Mouse (Mus musculus): Measurements from ENCODE around the gene Hist1h2ad.
"Not testable (repeated sequence)": the region's sequence is repeated elsewhere in the genome, so short reads cannot be mapped to it uniquely, and the experiment has no call there.

Gene Hist1h2ad

DNA sequence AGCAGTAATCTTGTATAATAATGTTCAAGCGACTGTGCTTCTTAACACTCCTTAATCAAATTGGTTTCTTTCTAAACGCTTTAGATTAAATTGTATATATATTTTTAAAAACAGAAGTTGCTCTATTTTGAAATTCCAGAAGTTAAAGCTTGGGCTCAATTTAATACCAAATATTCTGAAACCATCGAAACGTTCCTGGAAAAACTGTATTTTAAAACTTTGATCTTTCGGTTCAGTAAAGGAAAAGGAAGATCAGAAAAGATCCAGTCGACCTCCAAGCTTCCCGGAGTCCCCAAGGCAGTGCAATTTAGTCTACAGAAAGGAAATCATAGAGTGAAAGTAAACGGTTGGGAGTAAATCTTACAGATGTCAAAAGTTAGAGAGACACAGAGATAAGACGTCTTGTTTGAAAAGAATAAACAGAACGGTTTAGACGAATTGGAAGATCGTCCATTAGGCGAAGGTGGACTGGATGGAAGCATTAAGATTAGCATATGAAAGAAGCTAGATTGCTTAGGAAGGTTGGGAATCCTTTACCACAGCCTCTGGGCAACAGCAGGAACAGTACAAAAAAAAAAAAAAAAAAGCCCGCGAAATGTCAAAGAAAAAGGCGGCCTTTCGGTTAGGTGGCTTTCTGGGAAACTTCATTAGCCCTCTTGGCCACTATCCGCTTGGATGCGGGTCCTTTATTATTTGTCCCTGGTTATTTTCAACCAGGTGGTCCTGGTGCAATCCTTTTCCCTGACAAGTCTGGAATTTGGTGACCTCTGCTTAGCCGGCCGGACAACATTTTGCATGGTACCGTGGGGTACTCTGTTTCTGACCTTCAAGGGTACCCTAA is 12.1 kb downstream of the Hist1h2ad start:
- peak; percentile 27 for DNase-seq

DNA sequence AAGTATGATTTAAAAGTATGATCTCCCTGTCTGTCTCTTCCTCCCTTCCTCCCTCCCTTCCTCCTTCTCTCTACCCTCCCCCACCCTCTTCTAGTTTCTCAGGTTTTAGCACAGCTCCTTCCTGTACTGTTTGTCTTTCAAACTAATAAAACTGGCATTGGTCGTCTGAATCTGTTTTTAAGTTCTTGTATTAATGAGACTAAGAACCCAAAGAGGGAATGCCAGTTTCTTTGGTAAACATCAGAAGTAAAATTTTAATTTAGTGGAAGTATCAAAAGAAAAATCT is 12.7 kb downstream of the Hist1h2ad start:
- no peak for DNase-seq

DNA sequence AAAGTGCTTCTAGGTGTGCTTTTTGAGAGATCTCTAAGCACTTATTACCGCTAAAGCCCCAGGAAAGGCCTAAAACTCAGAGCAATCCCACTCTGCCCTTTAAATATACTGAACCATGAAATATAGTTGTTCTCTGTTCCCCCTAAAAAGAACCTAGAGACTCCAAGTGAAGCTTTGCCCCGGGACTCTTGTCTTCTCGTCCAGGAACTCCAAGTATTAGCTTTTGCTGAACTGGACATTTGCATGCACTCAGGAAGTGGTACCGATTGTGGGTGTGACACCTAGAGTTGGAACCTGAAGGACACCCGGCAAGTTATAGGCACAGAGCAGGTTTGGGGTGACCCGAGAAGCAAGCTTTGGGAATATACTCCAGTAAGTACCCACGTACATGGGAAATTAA is 17.0 kb downstream of the Hist1h2ad start:
- no peak for DNase-seq

DNA sequence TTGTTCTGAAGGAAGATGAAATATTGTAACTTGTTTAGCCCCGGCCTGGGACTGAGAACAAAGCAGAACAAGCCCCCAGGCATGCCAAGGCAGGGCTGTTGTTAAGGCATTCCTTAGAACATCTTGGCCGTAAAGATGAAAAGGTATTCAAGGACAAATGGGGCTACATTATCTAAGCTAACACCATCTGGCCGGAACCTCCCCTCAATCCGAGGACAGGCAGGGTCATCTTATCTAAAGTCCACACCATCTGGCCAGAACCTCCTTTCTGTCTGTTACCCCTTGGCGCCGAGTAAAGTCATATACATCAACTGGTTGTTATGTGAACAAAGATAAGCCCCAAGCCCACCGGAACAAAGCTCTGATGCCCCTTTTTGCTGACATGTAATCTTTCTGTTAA is 17.7 kb downstream of the Hist1h2ad start:
- not testable (repeated sequence) for DNase-seq

DNA sequence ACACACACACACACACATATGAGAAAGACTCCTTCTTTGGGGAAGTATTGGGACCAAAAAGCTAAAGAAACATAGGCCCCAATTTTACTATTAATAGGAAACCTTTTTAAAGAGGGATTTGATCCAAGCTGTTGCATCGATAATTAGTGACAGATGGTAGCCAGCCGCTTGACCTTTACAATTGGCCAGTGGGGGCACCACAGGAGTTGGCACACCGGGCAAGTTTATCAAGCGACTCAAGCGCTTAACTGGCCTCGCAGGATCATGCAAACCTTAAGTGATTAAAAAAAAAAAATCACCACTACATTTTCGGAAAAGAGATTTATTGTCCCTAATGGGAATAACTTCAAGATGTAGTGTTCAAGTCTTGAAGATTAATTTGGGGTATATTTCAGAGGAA is 18.4 kb downstream of the Hist1h2ad start:
- no peak for DNase-seq

DNA sequence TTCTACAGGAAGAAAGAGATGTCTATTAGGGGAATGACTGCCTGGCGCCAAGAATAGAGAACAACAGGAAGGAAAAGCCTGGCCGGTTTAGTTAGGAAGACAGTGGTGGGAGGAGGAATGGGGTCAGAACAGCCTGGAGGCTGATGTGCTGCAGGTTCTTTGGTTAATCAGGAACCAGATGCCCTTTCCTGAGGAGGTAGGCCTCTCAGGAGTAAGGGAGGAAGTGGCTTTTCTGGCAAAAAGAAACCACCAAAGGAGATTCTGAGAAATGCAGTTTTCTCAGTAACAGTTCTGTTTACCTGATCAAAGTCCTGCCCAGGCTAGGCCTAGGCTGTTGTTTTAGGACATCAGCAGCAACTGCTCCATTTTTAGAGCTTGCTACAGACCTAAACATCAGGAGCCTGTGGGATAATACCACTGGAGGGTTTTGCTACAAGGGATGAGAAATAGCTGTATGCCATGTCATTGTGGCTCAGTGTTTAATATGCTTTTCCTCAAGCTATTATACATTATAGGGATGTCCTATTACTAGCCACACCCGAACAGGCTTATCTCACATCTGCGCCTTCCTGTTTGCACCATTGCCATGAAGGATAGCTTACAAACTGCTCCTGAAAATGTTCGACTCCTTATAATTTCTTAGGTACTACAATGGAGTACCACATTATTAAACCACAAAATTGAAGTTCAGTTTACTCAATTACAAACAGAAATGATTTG is 19.0 kb downstream of the Hist1h2ad start:
- no peak for DNase-seq

DNA sequence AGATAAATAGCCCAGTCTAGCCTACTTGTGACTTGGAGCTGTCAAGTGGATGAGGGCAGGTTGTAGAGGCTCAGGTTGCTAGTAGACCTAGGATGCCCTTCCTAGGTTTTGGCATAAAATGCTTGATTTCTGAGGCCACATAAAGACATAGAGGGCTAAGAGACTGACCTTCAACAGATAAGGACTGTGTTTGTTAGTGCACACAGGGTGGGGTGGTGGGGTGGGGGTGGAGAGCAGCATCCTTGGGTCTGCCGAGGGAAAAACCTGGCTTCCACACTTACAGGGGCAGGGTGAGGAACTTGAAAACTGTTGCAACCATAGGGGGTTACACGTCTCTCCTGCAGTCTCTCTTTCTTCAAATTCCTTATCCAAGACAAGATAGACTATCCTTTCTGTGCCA is 21.0 kb downstream of the Hist1h2ad start:
- DNase-seq: no peak

DNA sequence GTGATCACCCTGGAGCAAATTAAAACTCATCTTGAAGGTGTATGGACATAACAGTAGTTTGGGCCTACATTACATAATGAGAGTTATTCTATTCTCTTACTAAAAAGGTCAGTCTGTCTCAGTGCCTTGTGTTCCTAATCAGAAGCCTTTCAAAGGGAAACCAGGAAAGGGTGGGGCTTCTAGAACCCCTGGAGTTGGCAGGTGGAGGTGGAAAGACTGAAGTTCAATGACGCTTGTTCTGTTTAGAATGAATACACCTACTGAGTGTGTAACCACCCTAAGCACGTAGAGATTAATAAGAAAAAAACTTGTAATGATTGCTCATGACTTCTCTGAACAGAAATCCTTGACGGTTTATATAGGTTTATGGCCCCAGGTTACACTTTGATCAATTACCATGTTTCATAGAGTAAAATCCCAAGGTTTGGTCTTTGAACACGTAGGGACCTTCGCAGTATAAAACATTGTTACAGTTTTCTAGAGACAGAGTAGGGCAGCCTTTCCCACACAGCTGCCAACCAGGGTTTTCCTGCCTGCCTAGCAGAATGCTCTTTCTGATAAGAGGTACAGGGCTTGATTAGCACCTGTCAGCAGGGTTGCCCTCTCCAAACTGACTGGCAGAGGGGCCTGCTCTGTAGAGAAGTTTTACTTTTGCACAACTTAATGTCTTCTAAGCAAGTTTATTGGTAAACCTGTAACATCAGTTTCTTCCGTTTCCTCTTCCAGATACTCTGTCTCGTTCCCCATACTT is 21.6 kb downstream of the Hist1h2ad start:
- no peak for DNase-seq

DNA sequence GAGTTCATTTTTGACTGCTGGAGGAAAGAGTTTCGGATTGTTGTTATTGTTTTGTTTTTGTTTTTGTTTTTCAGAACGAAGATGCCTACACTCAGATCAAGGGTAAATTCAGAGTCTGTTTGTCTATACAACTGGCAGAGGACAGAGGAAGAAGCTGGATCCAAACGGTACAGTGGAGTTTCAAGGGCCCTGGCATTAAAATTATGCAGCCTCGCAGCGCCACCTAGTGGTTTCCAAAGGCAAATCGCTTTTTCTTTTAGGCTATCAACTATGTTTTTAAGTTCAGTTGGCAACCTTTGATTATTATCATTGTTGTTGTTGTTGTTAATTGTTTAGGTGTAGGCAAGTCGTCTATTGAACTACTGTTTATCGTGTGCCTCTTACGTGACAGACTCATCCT is 23.8 kb downstream of the Hist1h2ad start:
- peak; percentile 80 for DNase-seq

DNA sequence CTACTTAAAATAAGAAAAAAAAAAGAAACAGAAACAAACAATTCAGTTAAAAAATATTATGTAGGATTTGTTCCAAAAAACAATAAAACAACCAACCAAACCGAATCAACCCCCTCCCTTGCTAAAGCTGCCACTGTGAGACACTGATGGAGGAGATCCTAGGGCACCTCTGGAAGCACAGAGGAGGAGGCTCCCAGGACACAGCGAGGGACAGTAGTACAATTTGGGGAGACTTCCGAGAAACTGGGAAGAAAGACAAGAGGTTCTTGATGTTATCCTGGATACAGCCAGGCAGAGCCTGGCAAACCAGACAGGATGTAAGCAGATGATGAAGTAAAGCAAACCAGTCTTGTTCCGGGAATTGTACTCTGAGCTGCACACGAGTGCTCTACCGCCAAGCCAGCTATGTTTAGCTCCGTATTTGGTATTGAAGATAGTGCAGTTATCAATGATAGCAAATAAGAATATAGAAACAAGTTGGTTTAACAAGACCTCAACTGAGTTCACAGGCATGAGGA is 29.1 kb downstream of the Hist1h2ad start:
- no peak for DNase-seq

DNA sequence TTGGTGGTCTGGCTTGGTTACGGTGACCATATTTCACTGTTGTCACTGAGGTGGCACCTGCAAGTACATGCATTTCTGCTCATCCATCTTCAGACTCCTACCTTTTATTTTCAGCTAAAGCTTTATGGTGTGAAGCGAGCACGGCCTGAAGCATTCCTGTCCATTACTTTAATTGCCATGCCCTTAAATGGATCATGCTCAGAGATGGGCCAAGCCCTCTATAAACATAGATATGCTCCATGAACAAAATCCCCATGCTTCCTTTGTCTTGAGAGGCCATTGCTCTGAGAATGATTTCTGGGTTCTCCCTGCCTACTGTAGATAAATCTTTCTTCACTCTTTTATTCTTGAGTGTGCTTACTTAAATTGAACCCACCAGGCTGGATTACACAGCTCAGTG is 30.3 kb downstream of the Hist1h2ad start:
- no peak for DNase-seq

DNA sequence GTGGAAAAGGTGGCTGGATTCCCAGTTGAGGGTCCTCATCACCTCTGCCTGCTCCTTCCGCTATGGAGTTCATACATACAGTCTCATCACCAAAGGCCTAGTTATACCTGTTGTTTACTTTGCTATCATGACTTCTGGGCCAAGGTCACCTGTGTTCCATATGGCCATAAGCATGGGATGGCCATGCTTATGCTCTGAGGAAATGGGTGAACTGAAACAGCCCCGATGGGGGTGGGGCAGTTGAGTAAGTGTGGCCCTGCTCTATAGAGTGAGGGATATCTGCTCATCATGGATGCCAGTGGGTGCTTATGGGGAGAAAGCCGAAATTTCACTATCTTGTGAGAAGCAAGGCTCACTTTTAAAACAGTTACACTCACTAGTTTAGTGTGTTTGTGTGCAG is 30.9 kb downstream of the Hist1h2ad start:
- DNase-seq: no peak

DNA sequence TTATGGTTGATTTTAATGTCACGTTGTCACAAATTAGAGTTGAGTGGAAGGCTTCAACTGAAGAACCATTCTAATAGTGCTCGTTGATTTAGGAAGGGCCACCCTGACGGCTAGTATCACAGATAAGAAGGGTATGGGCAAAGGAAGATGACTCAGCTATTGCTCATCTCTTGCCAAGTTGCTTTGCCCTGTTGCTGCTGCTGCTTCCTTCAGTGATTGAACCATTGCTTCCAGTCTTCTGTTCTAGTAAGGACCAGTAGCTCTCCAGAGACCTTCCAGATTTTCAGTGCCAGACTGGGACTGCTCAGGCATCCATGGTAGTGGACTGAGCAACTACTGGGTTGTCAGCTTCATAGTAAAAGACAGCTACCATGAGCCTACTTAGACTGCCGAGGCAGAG is 35.0 kb downstream of the Hist1h2ad start:
- DNase-seq: no peak

DNA sequence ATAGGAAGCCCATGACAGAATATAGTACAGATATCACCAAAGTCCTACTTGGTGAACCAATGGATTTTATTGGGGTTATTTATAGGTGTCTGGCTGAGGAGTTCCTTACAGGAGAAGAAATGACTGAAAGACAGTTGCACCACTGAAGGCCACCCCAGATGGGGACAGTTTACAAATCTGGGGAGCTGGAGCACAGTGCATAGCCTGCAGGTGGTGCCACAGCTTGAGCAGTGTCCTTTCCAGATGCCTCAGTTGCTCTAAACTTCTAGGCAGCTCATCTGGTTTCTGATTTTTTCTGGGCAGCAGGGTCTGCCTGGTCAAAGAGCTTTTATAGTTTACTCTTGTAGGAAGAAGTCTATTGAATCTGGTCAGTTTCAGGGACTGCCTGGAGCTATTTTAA is 35.7 kb downstream of the Hist1h2ad start:
- no peak for DNase-seq

DNA sequence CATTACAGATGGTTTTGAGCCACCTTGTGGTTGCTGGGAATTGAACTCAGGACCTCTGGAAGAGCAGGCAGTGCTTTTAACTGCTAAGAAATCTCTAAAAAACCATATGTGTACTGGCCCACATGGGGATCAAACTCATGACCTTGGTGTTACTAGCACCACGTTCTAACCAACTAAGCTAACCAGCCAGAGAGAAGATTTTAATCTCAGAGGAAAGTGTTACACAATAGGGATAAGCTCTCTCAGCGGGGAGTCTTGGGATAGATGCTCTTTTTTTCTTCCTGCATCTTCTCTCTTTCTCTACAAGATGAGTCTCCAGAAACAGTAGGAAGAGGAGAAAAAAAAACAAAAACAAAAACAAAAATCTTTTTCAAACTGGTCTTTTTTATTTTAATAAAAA is 36.2 kb downstream of the Hist1h2ad start:
- no peak for DNase-seq

DNA sequence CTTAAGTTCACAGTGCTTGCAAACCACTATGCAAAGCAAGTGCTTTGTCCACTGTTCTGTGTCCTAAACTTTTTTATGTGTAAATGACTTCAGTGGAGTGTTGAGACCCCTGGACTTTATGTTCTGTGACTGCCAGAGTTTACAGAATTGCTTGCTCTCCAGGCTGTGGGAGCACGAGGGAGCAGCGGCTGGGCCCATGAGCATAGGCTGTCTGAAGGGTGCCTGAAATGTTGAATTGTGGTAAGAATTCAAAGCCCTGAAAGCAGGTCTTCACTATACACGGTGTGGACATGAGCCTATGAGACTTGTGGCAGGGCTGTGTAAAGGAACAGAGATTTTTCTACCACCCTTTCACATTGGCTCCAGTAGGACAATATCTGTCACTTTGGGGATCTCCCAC is 37.5 kb downstream of the Hist1h2ad start:
- DNase-seq: no peak

DNA sequence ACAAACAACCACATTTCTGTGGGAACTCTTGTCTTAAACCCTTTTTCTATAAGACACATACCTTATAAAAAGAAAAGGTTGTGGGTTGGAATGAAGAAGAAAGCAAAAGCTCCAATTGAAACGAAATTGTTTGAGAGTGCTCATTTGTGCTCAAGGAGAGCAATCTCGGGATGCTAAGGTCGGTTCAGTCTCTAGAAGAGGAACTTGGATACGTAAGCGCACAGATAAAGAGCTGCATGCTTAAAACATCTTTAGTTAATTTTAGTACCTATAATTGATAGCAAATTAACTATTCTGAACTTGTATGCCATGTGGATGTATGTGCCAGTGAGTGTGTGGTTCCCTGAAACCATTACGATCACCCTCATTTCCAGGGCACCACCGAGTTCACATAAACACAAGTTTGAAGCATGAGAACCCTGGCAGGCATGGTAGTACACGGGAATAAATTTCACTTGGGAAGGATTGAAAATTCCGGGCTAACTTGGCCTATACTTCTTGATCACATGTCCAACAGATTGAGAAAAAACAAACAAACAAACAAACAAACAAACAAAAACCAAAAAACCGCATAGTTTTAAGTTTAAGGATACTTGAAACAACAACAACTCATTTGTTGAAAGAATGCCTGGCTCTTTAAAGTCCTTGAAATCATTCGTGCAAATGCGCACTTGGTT is 46.0 kb downstream of the Hist1h2ad start:
- peak; percentile 11 for DNase-seq

DNA sequence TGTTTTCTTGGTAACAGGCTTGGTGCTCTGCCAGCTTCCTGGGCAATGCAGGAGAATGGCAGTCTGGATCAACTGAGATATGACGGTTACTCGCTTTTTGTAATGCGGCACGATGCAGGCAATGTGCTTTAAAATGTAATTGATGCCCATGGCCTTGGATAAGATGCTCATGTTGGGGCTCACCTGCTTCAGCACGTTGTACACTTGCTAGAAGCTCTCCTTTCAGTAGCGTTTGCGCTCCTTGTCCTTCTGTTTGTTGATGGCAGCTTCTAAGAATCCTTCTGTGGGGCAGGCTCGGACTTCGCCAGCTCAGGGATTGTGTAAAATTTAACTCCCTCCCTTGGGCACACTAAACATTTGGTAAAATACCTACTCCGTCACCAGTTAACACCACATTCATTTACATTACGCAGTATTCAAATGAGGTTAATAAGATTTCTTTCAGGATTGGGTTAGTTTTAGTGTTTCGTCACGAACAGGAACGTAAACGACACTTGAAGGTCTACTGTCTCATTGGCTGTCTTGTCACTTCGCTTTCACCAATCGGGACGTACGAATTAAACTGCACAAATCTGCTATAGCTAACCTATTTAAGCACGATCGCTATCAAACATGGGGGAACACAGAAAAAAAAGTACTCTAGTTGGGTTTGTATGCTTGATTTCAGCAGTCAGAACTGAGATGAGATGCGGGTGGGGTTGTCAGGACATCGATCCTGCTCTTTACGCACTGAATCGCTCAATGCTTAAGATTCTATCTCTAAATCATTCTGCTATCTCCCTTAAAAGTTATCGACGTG is 46.8 kb downstream of the Hist1h2ad start, which contains the start of gene Hist1h2be:
Gene Hist1h2be (minus strand): TSS at position 392 of the 799 bp plus-strand sequence.
- peak; percentile 72 for DNase-seq

DNA sequence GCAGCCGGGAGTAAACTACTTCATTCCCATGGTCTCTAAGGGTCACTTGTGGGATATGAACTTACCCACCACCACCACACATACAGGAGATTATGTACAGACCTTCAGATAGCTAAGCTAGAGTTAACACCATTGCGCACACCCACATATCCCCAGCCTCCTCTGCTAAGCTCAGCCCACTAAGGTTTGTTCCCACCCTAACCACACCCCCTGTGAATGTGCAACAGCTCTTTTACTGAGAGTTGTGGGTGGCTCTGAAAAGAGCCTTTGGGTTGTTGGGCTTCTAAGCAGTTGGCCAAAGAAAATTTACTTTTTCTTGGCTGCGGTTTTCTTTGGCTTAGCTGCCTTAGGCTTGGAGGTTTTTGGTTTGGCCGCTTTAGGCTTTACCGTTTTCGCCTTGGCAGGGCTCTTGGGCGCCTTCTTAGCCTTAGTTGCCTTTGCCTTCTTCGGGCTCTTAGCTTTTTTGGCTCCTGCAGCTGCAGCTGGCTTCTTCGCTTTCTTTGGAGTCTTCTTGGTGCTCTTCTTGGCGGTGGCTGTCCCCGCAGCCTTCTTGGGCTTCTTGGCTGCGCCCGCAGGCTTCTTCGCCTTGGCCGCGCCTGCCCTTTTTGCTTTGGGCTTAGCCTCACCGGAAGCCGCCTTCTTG is 47.5 kb downstream of the Hist1h2ad start:
- DNase-seq: peak; percentile 71

DNA sequence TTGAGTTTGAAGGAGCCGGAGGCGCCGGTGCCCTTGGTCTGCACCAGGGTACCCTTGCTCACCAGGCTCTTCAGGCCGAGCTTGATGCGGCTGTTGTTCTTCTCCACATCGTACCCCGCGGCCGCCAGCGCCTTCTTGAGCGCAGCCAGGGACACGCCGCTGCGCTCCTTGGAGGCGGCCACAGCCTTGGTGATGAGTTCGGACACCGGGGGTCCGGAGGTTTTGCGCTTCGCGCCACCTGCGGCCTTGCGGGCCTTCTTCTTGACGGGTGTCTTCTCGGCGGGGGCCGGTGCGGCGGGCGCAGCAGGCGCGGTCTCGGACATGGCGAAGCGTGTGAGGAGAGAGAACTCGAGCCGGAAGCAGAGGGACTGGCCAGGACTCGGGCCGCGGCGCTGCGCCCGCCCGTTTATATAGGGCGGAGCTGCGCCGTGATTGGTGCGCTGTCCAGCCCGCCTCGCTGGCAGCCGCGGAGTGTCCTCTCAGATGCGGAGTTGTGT is 48.0 kb downstream of the Hist1h2ad start, which contains the start of gene Hist1h1e:
Gene Hist1h1e (minus strand): TSS at position 384 of the 497 bp plus-strand sequence.
- DNase-seq: peak; percentile 90

DNA sequence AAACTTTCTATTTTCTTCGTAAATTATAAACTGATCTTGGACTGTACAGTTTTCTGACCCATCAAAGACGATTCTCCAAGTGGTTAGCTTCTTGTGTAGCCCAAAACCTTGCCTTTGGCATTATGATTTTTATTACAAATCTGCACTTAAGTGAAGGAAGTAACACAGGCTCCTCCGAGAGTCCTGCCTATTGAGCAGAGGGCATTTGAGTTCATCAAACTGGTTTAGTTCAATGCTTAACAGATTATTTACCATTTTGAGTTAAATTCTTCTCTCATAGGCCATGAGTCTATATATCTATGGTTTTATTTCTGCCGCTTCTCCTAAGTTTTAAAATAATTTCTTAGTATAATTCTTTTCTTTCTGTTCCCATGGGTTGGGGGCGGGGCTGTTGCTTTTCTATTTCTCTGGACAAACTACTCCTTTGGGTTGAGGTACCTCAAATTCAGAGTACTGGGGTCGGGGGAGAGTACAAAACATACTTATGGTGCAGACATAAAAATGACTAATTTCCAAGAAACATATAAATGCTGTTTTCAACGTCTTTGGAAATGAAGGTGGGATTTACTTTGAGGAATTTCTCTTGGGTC is 48.8 kb downstream of the Hist1h2ad start:
- DNase-seq: peak; percentile 16

All from thymus, postnatal 25 days (tissue).